Mouse (Mus musculus) midbrain, postnatal 0 days (tissue): ENCODE measurements at regions not wholly inside any gene's neighbourhood (a gene's known extent, or its start where the extent isn't known, plus 50 kb on each side); places are given as distances from the start of the nearest gene placed in this dataset.

Source experiments
- ATAC-seq: fragments of 200-750 bp; cut with Nextera tagmentation; 2 replicates; pipeline ENCODE4 v1.8.0; 2017; ENCODE audit warnings: moderate number of reproducible peaks, mild to moderate bottlenecking, moderate TSS enrichment, moderate library complexity; ENCODE audit not compliant: low FRiP score
- DNase-seq: peaks from one replicate; pipeline ENCODE4 v3.0.0-alpha.2; 2015; ENCODE audit warnings: low spot score
- H3K27ac ChIP-seq: fragments of 300-500 bp; sonication (generic); 2 replicates; pipeline ENCODE4 v1.5.1; 2014; ENCODE audit warnings: low read depth, mild to moderate bottlenecking, low read length, mixed read lengths
- H3K27me3 ChIP-seq: fragments of 300-500 bp; sonication (generic); 2 replicates; pipeline ENCODE4 v1.6.1; 2014; ENCODE audit warnings: low read length, control low read depth, mixed read lengths; ENCODE audit not compliant: insufficient read depth
- H3K36me3 ChIP-seq: fragments of 300-500 bp; sonication (generic); 2 replicates; pipeline ENCODE4 v1.6.1; 2014; ENCODE audit warnings: low read length, control low read depth, mixed read lengths; ENCODE audit not compliant: insufficient read depth
- H3K4me1 ChIP-seq: fragments of 300-500 bp; sonication (generic); 2 replicates; pipeline ENCODE4 v1.6.1; 2014; ENCODE audit warnings: mild to moderate bottlenecking, control low read depth, antibody characterized with exemption, low read length, mixed read lengths; ENCODE audit not compliant: insufficient read depth
- H3K4me2 ChIP-seq: fragments of 300-500 bp; sonication (generic); 2 replicates; pipeline ENCODE4 v1.6.1; 2014; ENCODE audit warnings: low read depth, mild to moderate bottlenecking, low read length, mixed read lengths; ENCODE audit not compliant: poor library complexity, severe bottlenecking
- H3K4me3 ChIP-seq: fragments of 300-500 bp; sonication (generic); 2 replicates; pipeline ENCODE4 v1.5.1; 2014; ENCODE audit warnings: low read depth, mild to moderate bottlenecking, low read length, moderate library complexity
- H3K9ac ChIP-seq: fragments of 300-500 bp; sonication (generic); replicated peaks from 2 replicates; pipeline ENCODE4 v1.6.1; 2014; ENCODE audit warnings: mild to moderate bottlenecking, low read length, moderate library complexity, mixed read lengths; ENCODE audit not compliant: poor library complexity, severe bottlenecking
- H3K9me3 ChIP-seq: fragments of 300-500 bp; sonication (generic); 2 replicates; pipeline ENCODE4 v1.6.1; 2016; ENCODE audit warnings: low read length, control low read depth
- CTCF ChIP-seq: IDR thresholded peaks from 2 replicates; pipeline ENCODE4 v1.5.1; 2016; ENCODE audit warnings: antibody characterized with exemption, mild to moderate bottlenecking
- WGBS: fragments of 180-500 bp; shearing (Covaris S2); extraction: QIAGEN DNeasy Blood & Tissue Kit; methylation state at CpG from one replicate; pipeline ENCODE4 v1.1.7; 2014; 5-methylcytosine and 5-hydroxymethylcytosine counted together

- no peaks in the 10 kb centered on the region for H3K27me3 ChIP-seq
- H3K4me3 ChIP-seq = no peak overlapping the region
- no peaks in the 10 kb centered on the region for H3K36me3 ChIP-seq
- 81% methylated on average over 6 of the region's 6 CpGs for WGBS
- no peaks in the 10 kb centered on the region for H3K4me1 ChIP-seq
- no peak overlapping the region for H3K27ac ChIP-seq
- DNase-seq (no peak), ATAC-seq (no peak)
- H3K4me2 ChIP-seq = no peak overlapping the region
- TF ChIP-seq CTCF = no peak
- no peak overlapping the region for H3K9ac ChIP-seq
- H3K9me3 ChIP-seq = no peaks in the 10 kb centered on the region
Observed at GRCm38 (mm10) chr10:118622131-118622530, 181.3 kb downstream of the Ifng start.

GRCm38 (mm10) chr10:118622916-118623315 is 182.1 kb downstream of the Ifng start:
- no peaks in the 10 kb centered on the region for H3K36me3 ChIP-seq
- no peaks in the 10 kb centered on the region for H3K9me3 ChIP-seq
- 90% methylated on average over 2 of the region's 2 CpGs for WGBS
- no peaks in the 10 kb centered on the region for H3K27me3 ChIP-seq
- H3K4me2 ChIP-seq = no peak overlapping the region
- H3K9ac ChIP-seq = no peak overlapping the region
- H3K4me1 ChIP-seq = no peaks in the 10 kb centered on the region
- no peak for TF ChIP-seq CTCF
- no peak overlapping the region for H3K27ac ChIP-seq
- no peak for ATAC-seq
- H3K4me3 ChIP-seq = no peak overlapping the region
- DNase-seq = no peak

GRCm38 (mm10) chr10:118624368-118624767 is 183.5 kb downstream of the Ifng start:
- Histone ChIP-seq H3K9me3 (no peaks in the 10 kb centered on the region), H3K27me3 (no peaks in the 10 kb centered on the region), H3K4me1 (no peaks in the 10 kb centered on the region), H3K36me3 (no peaks in the 10 kb centered on the region), H3K4me3 (no peak overlapping the region), H3K4me2 (no peak overlapping the region), H3K27ac (no peak overlapping the region), H3K9ac (no peak overlapping the region)
- ATAC-seq (no peak), DNase-seq (no peak)
- no peak for TF ChIP-seq CTCF
- 89% methylated on average over 7 of the region's 7 CpGs for WGBS

GRCm38 (mm10) chr10:118628000-118628399 is 187.2 kb downstream of the Ifng start:
- Histone ChIP-seq H3K27ac (no peak overlapping the region), H3K4me2 (no peak overlapping the region), H3K27me3 (no peaks in the 10 kb centered on the region), H3K4me3 (no peak overlapping the region), H3K9me3 (no peaks in the 10 kb centered on the region), H3K4me1 (no peaks in the 10 kb centered on the region), H3K9ac (no peak overlapping the region), H3K36me3 (no peaks in the 10 kb centered on the region)
- no peak for ATAC-seq
- TF ChIP-seq CTCF = no peak
- DNase-seq = no peak
- 87% methylated on average over 6 of the region's 6 CpGs for WGBS

GRCm38 (mm10) chr10:118629360-118630040 is 188.7 kb downstream of the Ifng start:
- no peak for ATAC-seq
- Histone ChIP-seq H3K27ac (no peak overlapping the region), H3K9me3 (no peaks in the 10 kb centered on the region), H3K4me3 (no peak overlapping the region), H3K4me2 (no peak overlapping the region), H3K9ac (no peak overlapping the region), H3K4me1 (no peaks in the 10 kb centered on the region), H3K27me3 (no peaks in the 10 kb centered on the region), H3K36me3 (no peaks in the 10 kb centered on the region)
- WGBS = 91% methylated on average over 22 of the region's 22 CpGs
- TF ChIP-seq CTCF = no peak
- no peak for DNase-seq

- ATAC-seq (no peak), DNase-seq (no peak)
- WGBS = 85% methylated on average over 1 of the region's 1 CpGs
- no peak overlapping the region for H3K9ac ChIP-seq
- H3K36me3 ChIP-seq = no peaks in the 10 kb centered on the region
- TF ChIP-seq CTCF = no peak
- no peak overlapping the region for H3K4me2 ChIP-seq
- no peaks in the 10 kb centered on the region for H3K4me1 ChIP-seq
- H3K9me3 ChIP-seq = no peaks in the 10 kb centered on the region
- no peak overlapping the region for H3K27ac ChIP-seq
- H3K27me3 ChIP-seq = no peaks in the 10 kb centered on the region
- H3K4me3 ChIP-seq = no peak overlapping the region
Observed at GRCm38 (mm10) chr10:118631786-118632185, 190.9 kb downstream of the Ifng start.
